Mouse (Mus musculus) gastrocnemius, postnatal 25 days (tissue): ENCODE measurements around the gene Gm7929. TPM values are rescaled to one million over a fixed set of nuclear protein-coding genes. Genes with fewer than 3 reads are reported as not detected.
"Not testable (repeated sequence)": the region's sequence is repeated elsewhere in the genome, so short reads cannot be mapped to it uniquely, and the experiment has no call there.

Experiments used
- DNase-seq: peaks from one replicate; pipeline ENCODE4 v3.0.0; 2022
- long read RNA-seq, 2 experiments: library from polyadenylated mRNA; stranded (forward); transcript quantifications; one replicate each; pipeline ENCODE4 v2.0.0; 2021
- total RNA-seq, 2 experiments: library from RNA; stranded (reverse); gene quantifications; 1 replicate in 1 of 2; 2 replicates in 1 of 2; pipeline ENCODE4 v1.2.3; 2021

The Gm7929 gene
- not detected for total RNA-seq
- long read RNA-seq, experiment 1, result 0 reads
- long read RNA-seq, experiment 2, result 0 reads

DNA sequence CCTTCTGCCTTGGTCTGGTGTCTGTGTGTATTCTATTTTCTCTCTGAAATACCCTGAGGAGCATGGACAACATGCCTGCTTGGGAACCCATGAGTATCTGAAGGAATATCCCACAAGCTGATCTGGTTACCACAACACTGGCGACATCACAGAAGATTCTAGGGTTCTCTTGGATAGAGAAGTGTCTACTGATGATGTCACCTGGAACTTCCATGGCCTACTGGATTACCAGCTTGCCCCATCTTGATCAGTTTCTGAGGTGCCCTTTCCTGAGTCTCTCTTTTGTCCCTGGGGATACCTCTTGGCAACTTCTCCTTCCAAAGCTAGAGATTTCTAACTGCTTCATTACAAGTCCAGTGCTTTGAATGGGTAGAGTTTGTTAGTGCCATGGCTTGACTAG lies at the start of gene Gm7929:
Gene Gm7929, minus strand, starts transcription at position 101 of the 400 bp plus-strand sequence.
- not testable (repeated sequence) for DNase-seq

DNA sequence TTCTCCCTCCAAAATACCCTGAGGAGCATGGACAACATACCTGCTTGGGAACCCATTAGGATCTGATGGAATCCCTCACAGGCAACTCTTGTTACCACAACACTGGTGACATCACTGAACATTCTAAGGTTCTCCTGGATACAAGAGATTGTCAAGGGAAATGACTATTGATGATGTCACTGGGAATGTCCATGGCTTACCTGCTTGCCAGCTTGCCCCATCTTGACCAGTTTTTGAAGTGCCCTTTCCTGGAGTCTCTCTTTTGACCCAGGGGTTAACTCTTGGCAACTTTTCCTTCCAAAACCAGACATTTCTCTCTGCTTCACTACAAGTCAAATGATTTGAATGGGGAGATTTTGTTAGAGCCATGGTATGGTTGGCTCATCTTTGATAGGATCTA lies 21.9 kb upstream of the Gm7929 start, which contains the start of gene Gm47189:
Gene Gm47189, minus strand, starts transcription at position 101 of the 400 bp plus-strand sequence.
- DNase-seq, result not testable (repeated sequence)

- DNase-seq, result peak; percentile 3
Measured at GRCm38 (mm10) chr14:41755931-41756330, 5.5 kb upstream of the Gm7929 start.

- not testable (repeated sequence) for DNase-seq
Measured at GRCm38 (mm10) chr14:41723437-41723836, 27.0 kb downstream of the Gm7929 start.

GRCm38 (mm10) chr14:41717180-41717579 lies 33.2 kb downstream of the Gm7929 start:
- not testable (repeated sequence) for DNase-seq

DNA sequence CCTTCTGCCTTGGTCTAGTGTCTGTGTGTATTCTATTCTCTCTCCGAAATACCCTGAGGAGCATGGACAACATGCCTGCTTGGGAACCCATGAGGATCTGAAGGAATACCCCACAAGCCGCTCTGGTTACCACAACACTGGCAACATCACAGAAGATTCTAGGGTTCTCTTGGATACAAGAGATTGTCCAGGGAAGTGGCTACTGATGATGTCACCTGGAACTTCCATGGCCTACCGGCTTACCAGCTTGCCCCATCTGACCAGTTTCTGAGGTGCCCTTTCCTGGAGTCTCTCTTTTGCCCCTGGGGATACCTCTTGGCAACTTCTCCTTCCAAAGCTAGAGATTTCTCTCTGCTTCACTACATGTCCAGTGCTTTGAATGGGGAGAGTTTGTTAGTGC lies 48.6 kb downstream of the Gm7929 start, which contains the start of gene Gm8068:
Gene Gm8068, minus strand, starts transcription at position 101 of the 400 bp plus-strand sequence.
- DNase-seq, result not testable (repeated sequence)

Other genes with a start within 250 kb of the Gm7929 start
- gene Gm7970, start 195.0 kb downstream of the Gm7929 start, total RNA-seq, result not detected
- gene 1700049E17Rik2, start 177.4 kb downstream of the Gm7929 start, total RNA-seq, result not detected
- not detected for gene Gm3072, start 126.0 kb downstream of the Gm7929 start, total RNA-seq
- gene Gm3676, start 104.1 kb downstream of the Gm7929 start, total RNA-seq, result not detected
- not detected for gene Gm8068, start 48.7 kb downstream of the Gm7929 start, total RNA-seq
- not detected for gene Gm47189, start 21.8 kb upstream of the Gm7929 start, total RNA-seq
- gene Gm7980, start 156.7 kb upstream of the Gm7929 start, total RNA-seq, result not detected
- gene 1700049E17Rik1, start 174.3 kb upstream of the Gm7929 start, total RNA-seq, result not detected
- not detected for gene 1700024B05Rik, start 193.4 kb upstream of the Gm7929 start, total RNA-seq
- gene Gm6401, start 217.3 kb upstream of the Gm7929 start, total RNA-seq, result not detected
- gene Gm3543, start 232.7 kb upstream of the Gm7929 start, total RNA-seq, result not detected